Mouse (Mus musculus) limb, embryonic 12.5 days (tissue): ENCODE results near the gene St3gal4. TPM values are rescaled to one million over a fixed set of nuclear protein-coding genes. Genes with fewer than 3 reads are reported as not detected.

Experiments
- polyA plus RNA-seq: library from polyadenylated mRNA; unstranded; fragments of >200 nt; fragmentation: Nextera tagmentation; extraction: Ambion mirVana; gene quantifications from 2 replicates; pipeline ENCODE4 v1.2.1, GENCODE M21; 2016

St3gal4 gene
- polyA plus RNA-seq, 1 experiment from 2014 or later, result 29.7 TPM

Other genes starting within 250 kb of the St3gal4 start
- 78.5 and 85.6 TPM in 2 replicates for gene Dcps, start 56.8 kb upstream of the St3gal4 start, polyA plus RNA-seq
- 97.6 and 105 TPM in 2 replicates for gene Srpr, start 80.9 kb upstream of the St3gal4 start, polyA plus RNA-seq
- 14.9 and 15.7 TPM in 2 replicates for gene Tirap, start 81.0 kb upstream of the St3gal4 start, polyA plus RNA-seq
- 48.2 and 52.1 TPM in 2 replicates for gene Foxred1, start 91.8 kb upstream of the St3gal4 start, polyA plus RNA-seq
- 52.7 and 55.6 TPM in 2 replicates for gene Fam118b, start 148.5 kb upstream of the St3gal4 start, polyA plus RNA-seq
- gene Rpusd4, start 148.6 kb upstream of the St3gal4 start, polyA plus RNA-seq, result 34.2 and 34.3 TPM in 2 replicates